Mouse (Mus musculus) small intestine, adult 2 months (tissue): ENCODE data around the gene Car5a.

Experiments
- CTCF ChIP-seq: fragments of 200-500 bp; IDR thresholded peaks from 2 replicates; pipeline ENCODE4 v1.5.1; 2012; ENCODE audit warnings: low read depth, mild to moderate bottlenecking, control low read depth, inconsistent platforms, low read length, moderate library complexity, mixed read lengths; ENCODE audit not compliant: insufficient replicate concordance, insufficient read length; ENCODE audit errors: extremely low read depth
- POLR2A ChIP-seq: fragments of 200-500 bp; IDR thresholded peaks from 2 replicates; pipeline ENCODE4 v1.6.1; 2012; ENCODE audit warnings: low read depth, mild to moderate bottlenecking, control low read depth, inconsistent platforms, low read length, moderate library complexity

DNA sequence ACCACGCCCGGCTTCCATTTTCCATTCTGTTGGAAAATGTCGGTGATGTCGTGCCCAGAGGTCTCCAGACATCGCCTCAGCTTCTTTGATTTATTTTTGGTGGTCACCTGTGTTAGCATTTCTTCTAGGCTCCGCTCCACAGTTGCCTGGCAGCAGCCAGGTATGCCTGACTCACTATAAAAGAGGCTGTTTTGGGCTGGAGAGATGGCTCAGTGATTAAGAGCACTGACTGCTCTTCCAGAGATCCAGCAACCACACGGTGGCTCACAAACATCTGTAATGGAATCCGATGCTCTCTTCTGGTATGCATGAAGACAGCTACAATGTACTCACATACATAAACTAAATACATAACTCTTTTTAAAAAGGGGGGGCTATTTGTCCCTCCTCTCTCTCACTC is 18.4 kb downstream of the Car5a start:
- no peak for TF ChIP-seq POLR2A
- no peak for TF ChIP-seq CTCF
